8 mouse cellular contexts compared by ENCODE assay signal in genomic region chr10:81423476-81424245, GRCm38 (mm10). TPM values are rescaled to one million over a fixed set of nuclear protein-coding genes. Genes with fewer than 3 reads are reported as not detected.
A peak's percentile ranks its signal among the peaks of the same experiment; 100 is the strongest.
DNase-seq lines count a peak whose midpoint lies in the region; ATAC-seq and TF ChIP-seq lines count a peak whose summit lies in the region.

No protein-coding gene starts in this region.

- H3K36me3 ChIP-seq in MEL (ENCODE audit: control insufficient read depth in 1 of 2, insufficient read depth in 2 of 2, low read length in 2 of 2), result no peaks in the 10 kb centered on the region; a peak in 1 of 4 replicates
- H3K36me3 ChIP-seq in embryonic facial prominence, embryonic 15.5 days, result peaks cover 16% of the 10 kb centered on the region
- H3K36me3 ChIP-seq in hindbrain, embryonic 12.5 days, result peaks cover 5% of the 10 kb centered on the region
- H3K36me3 ChIP-seq in limb, embryonic 10.5 days, result peaks cover 8% of the 10 kb centered on the region; the same call in 1 of the 2 replicates

- peak; percentile 3 to 21 for DNase-seq in left cerebral cortex, postnatal 36 days (ENCODE audit: low spot score in 2 of 2)
- DNase-seq in left cerebral cortex, adult 8-10 months (ENCODE audit: low spot score in 2 of 2), result no peak
- no peak for DNase-seq in MEL (ENCODE audit: low read depth, low spot score)
- DNase-seq in limb, embryonic 10.5 days (ENCODE audit: low spot score), result peak; percentile 29
- no peak for DNase-seq in spleen, postnatal 10 days (ENCODE audit: low spot score in 2 of 2)

- peaks cover 7% of the 10 kb centered on the region for H3K79me2 ChIP-seq in MEL (ENCODE audit: control insufficient read depth, insufficient read depth, low read length, poor library complexity)

- ATAC-seq in embryonic facial prominence, embryonic 15.5 days (ENCODE audit: insufficient number of reproducible peaks, low FRiP score, low TSS enrichment, low read depth), result no peak
- ATAC-seq in hindbrain, embryonic 12.5 days (ENCODE audit: low FRiP score), result no peak
- ATAC-seq in CD4-positive, CD25-positive, alpha-beta regulatory T cell, adult 4 months, result no peak

- no peak overlapping the region for H3K9ac ChIP-seq in MEL (ENCODE audit: control insufficient read depth, low read depth, low read length, poor library complexity, severe bottlenecking)
- H3K9ac ChIP-seq in embryonic facial prominence, embryonic 15.5 days, result no peak overlapping the region
- 0 out of 2 replicates have a peak overlapping the region, but pooled peaks have one; percentile 36 for H3K9ac ChIP-seq in hindbrain, embryonic 12.5 days

- no peak overlapping the region for H3K4me3 ChIP-seq in MEL (ENCODE audit: control insufficient read depth in 1 of 2, insufficient read depth in 1 of 2, low read depth in 2 of 2, low read length in 2 of 2)
- H3K4me3 ChIP-seq in embryonic facial prominence, embryonic 15.5 days (replicated peaks), result peak overlapping the region; percentile 75
- no peak overlapping the region for H3K4me3 ChIP-seq in hindbrain, embryonic 12.5 days
- 0 out of 2 replicates have a peak overlapping the region, but pooled peaks have one; percentile 19 for H3K4me3 ChIP-seq in limb, embryonic 10.5 days

- no peak for TF ChIP-seq POLR2A in MEL (IDR thresholded peaks at IDR 0.05; ENCODE audit: control insufficient read depth in 1 of 2, insufficient read depth in 1 of 2, low read depth in 1 of 2, low read length in 2 of 2, poor library complexity in 1 of 2)

- H3K27ac ChIP-seq in MEL (ENCODE audit: control insufficient read depth, low read depth, low read length), result no peak overlapping the region
- H3K27ac ChIP-seq in embryonic facial prominence, embryonic 15.5 days (replicated peaks), result peak overlapping the region; percentile 82; the same call in 1 of the 2 replicates
- no peak overlapping the region for H3K27ac ChIP-seq in hindbrain, embryonic 12.5 days
- H3K27ac ChIP-seq in limb, embryonic 10.5 days, result peak overlapping the region; percentile 33

- peak overlapping the region; percentile 75 for H3K4me2 ChIP-seq in embryonic facial prominence, embryonic 15.5 days (replicated peaks)
- peak overlapping the region; percentile 21; the same call in 1 of the 2 replicates for H3K4me2 ChIP-seq in hindbrain, embryonic 12.5 days (replicated peaks)

- intact Hi-C loops in left cerebral cortex, postnatal 36 days (cut with DNase I), result no loop called here

- WGBS in embryonic facial prominence, embryonic 15.5 days, result 69% methylated on average over 4 of the region's 4 CpGs
- 68% methylated on average over 4 of the region's 4 CpGs for WGBS in hindbrain, embryonic 12.5 days
- WGBS in limb, embryonic 10.5 days, result 59% methylated on average over 4 of the region's 4 CpGs

- H3K27me3 ChIP-seq in MEL (ENCODE audit: control insufficient read depth in 1 of 2, insufficient read depth in 2 of 2, low read length in 2 of 2), result no peaks in the 10 kb centered on the region
- H3K27me3 ChIP-seq in embryonic facial prominence, embryonic 15.5 days, result no peaks in the 10 kb centered on the region
- H3K27me3 ChIP-seq in hindbrain, embryonic 12.5 days, result peaks cover 64% of the 10 kb centered on the region
- peaks cover 84% of the 10 kb centered on the region for H3K27me3 ChIP-seq in limb, embryonic 10.5 days (ENCODE audit: low read depth, poor library complexity, severe bottlenecking)

- peaks cover 0 to 5% of the 10 kb centered on the region in 2 experiments; a peak in 1 of 4 replicates for H3K4me1 ChIP-seq in MEL (ENCODE audit: control insufficient read depth in 1 of 2, insufficient read depth in 2 of 2, low read length in 2 of 2)
- peaks cover 67% of the 10 kb centered on the region for H3K4me1 ChIP-seq in embryonic facial prominence, embryonic 15.5 days
- peaks cover 40% of the 10 kb centered on the region for H3K4me1 ChIP-seq in hindbrain, embryonic 12.5 days
- H3K4me1 ChIP-seq in limb, embryonic 10.5 days, result peaks cover 50% of the 10 kb centered on the region

- no peak for TF ChIP-seq RAD21 in MEL (IDR thresholded peaks at IDR 0.05; ENCODE audit: low read depth, low read length)

- no peaks in the 10 kb centered on the region for H3K9me3 ChIP-seq in MEL (replicated peaks; ENCODE audit: insufficient read depth, low read length)
- H3K9me3 ChIP-seq in embryonic facial prominence, embryonic 15.5 days (replicated peaks), result no peaks in the 10 kb centered on the region
- no peaks in the 10 kb centered on the region for H3K9me3 ChIP-seq in hindbrain, embryonic 12.5 days (replicated peaks)
- H3K9me3 ChIP-seq in limb, embryonic 10.5 days (replicated peaks), result no peaks in the 10 kb centered on the region

- TF ChIP-seq CTCF in MEL (IDR thresholded peaks at IDR 0.05 in 2 of 3, conservative IDR thresholded peaks at IDR 0.05 in 1 of 3; ENCODE audit: control insufficient read depth in 1 of 3, insufficient read depth in 1 of 3, low read depth in 2 of 3, low read length in 3 of 3, poor library complexity in 1 of 3, severe bottlenecking in 1 of 3), result no peak

- TF ChIP-seq EP300 in MEL (IDR thresholded peaks at IDR 0.05; ENCODE audit: low read depth in 1 of 2, low read length in 2 of 2), result no peak

TF ChIP-seq in MEL, 35 proteins besides CTCF, POLR2A, EP300 and RAD21:
- TF ChIP-seq ZKSCAN1 (IDR thresholded peaks at IDR 0.05; ENCODE audit: low read depth, low read length), result 0 out of 2 replicates have a peak, but pooled peaks have one; percentile 55
- TF ChIP-seq MAFK (IDR thresholded peaks at IDR 0.05; ENCODE audit: borderline replicate concordance, low read depth, low read length), result no peak

RNA-seq across cellular contexts. Expression of gene Smim24, which starts 30.8 kb away (rescaled TPM):
- total RNA-seq in left cerebral cortex, postnatal 36 days (2021), result under 1 TPM; 0.77 to 0.94 TPM
- total RNA-seq in left cerebral cortex, adult 8-10 months (2022), result 1 to 10 TPM in 2 of 4 experiments, under 1 TPM in 2; 0.50 to 1.6 (median 0.84) TPM
- 6.5 and 6.7 TPM in 2 replicates for total RNA-seq in MEL (2012; rRNA removed)
- 10 to 100 TPM in 1 of 2 experiments, not detected in 1; 29.5 TPM for polyA plus RNA-seq in MEL (2012; ENCODE audit: insufficient read depth in 1 of 2, insufficient read length in 2 of 2, low read depth in 1 of 2, low replicate concordance in 2 of 2, missing spikeins in 1 of 2)
- polyA plus RNA-seq in embryonic facial prominence, embryonic 15.5 days (2015; fragmentation: Nextera tagmentation; extraction: Ambion mirVana), result 5.0 and 8.3 TPM in 2 replicates
- 1.9 and 2.7 TPM in 2 replicates for polyA plus RNA-seq in hindbrain, embryonic 12.5 days (2016; fragmentation: Nextera tagmentation; extraction: Ambion mirVana)
- polyA plus RNA-seq in limb, embryonic 10.5 days (2016; fragmentation: Nextera tagmentation; extraction: Ambion mirVana), result 1.9 and 2.9 TPM in 2 replicates
- 10 to 100 TPM in 1 of 2 experiments, 1 to 10 TPM in 1; 9.0 to 10.8 TPM for polyA plus RNA-seq in CD4-positive, CD25-positive, alpha-beta regulatory T cell, adult 4 months (2017; shearing (Covaris generic))

RNA-seq across cellular contexts. Expression of gene Nfic, which starts 31.8 kb away (rescaled TPM):
- total RNA-seq in left cerebral cortex, postnatal 36 days (2021), result 10 to 100 TPM; 87.9 to 96.9 TPM
- total RNA-seq in left cerebral cortex, adult 8-10 months (2022), result 10 to 100 TPM; 83.3 to 98.1 (median 85.4) TPM
- 2.0 and 3.6 TPM in 2 replicates for total RNA-seq in MEL (2012; rRNA removed)
- polyA plus RNA-seq in MEL (2012; ENCODE audit: insufficient read depth in 1 of 2, insufficient read length in 2 of 2, low read depth in 1 of 2, low replicate concordance in 2 of 2, missing spikeins in 1 of 2), result 1 to 10 TPM in 1 of 2 experiments, not detected in 1; 9.7 TPM
- polyA plus RNA-seq in embryonic facial prominence, embryonic 15.5 days (2015; fragmentation: Nextera tagmentation; extraction: Ambion mirVana), result 138 and 139 TPM in 2 replicates
- polyA plus RNA-seq in hindbrain, embryonic 12.5 days (2016; fragmentation: Nextera tagmentation; extraction: Ambion mirVana), result 30.9 and 31.5 TPM in 2 replicates
- polyA plus RNA-seq in limb, embryonic 10.5 days (2016; fragmentation: Nextera tagmentation; extraction: Ambion mirVana), result 9.3 and 19.8 TPM in 2 replicates
- 10 to 100 TPM; 14.2 to 19.2 TPM for polyA plus RNA-seq in CD4-positive, CD25-positive, alpha-beta regulatory T cell, adult 4 months (2017; shearing (Covaris generic))

RNA-seq across cellular contexts. Expression of gene Gm48552, which starts 34.9 kb away (rescaled TPM):
- 1 to 10 TPM; 1.9 to 4.9 TPM for total RNA-seq in left cerebral cortex, postnatal 36 days (2021)
- 1 to 10 TPM; 2.5 to 3.3 (median 2.6) TPM for total RNA-seq in left cerebral cortex, adult 8-10 months (2022)
- total RNA-seq in MEL (2012; rRNA removed), result 0.49 and 0.89 TPM in 2 replicates
- polyA plus RNA-seq in MEL (2012; ENCODE audit: insufficient read depth in 1 of 2, insufficient read length in 2 of 2, low read depth in 1 of 2, low replicate concordance in 2 of 2, missing spikeins in 1 of 2), result 1 to 10 TPM in 1 of 2 experiments, not detected in 1; 1.2 TPM
- polyA plus RNA-seq in embryonic facial prominence, embryonic 15.5 days (2015; fragmentation: Nextera tagmentation; extraction: Ambion mirVana), result 1.6 and 2.9 TPM in 2 replicates
- polyA plus RNA-seq in hindbrain, embryonic 12.5 days (2016; fragmentation: Nextera tagmentation; extraction: Ambion mirVana), result 1.1 and 2.4 TPM in 2 replicates
- 1.4 and 1.5 TPM in 2 replicates for polyA plus RNA-seq in limb, embryonic 10.5 days (2016; fragmentation: Nextera tagmentation; extraction: Ambion mirVana)
- polyA plus RNA-seq in CD4-positive, CD25-positive, alpha-beta regulatory T cell, adult 4 months (2017; shearing (Covaris generic)), result 1 to 10 TPM in 1 of 2 experiments, under 1 TPM in 1; 0.71 to 2.3 TPM

RNA-seq across cellular contexts. Expression of gene Gm48551, which starts 39.4 kb away (rescaled TPM):
- 1 to 10 TPM; 2.5 to 4.3 TPM for total RNA-seq in left cerebral cortex, postnatal 36 days (2021)
- total RNA-seq in left cerebral cortex, adult 8-10 months (2022), result 1 to 10 TPM; 2.0 to 5.2 (median 4.0) TPM
- total RNA-seq in MEL (2012; rRNA removed), result 0.46 and 0.62 TPM in 2 replicates
- polyA plus RNA-seq in MEL (2012; ENCODE audit: insufficient read depth in 1 of 2, insufficient read length in 2 of 2, low read depth in 1 of 2, low replicate concordance in 2 of 2, missing spikeins in 1 of 2), result 1 to 10 TPM in 1 of 2 experiments, not detected in 1; 2.6 TPM
- polyA plus RNA-seq in embryonic facial prominence, embryonic 15.5 days (2015; fragmentation: Nextera tagmentation; extraction: Ambion mirVana), result 3.1 and 3.2 TPM in 2 replicates
- polyA plus RNA-seq in hindbrain, embryonic 12.5 days (2016; fragmentation: Nextera tagmentation; extraction: Ambion mirVana), result 5.7 and 5.9 TPM in 2 replicates
- 3.8 and 4.2 TPM in 2 replicates for polyA plus RNA-seq in limb, embryonic 10.5 days (2016; fragmentation: Nextera tagmentation; extraction: Ambion mirVana)
- polyA plus RNA-seq in CD4-positive, CD25-positive, alpha-beta regulatory T cell, adult 4 months (2017; shearing (Covaris generic)), result 1 to 10 TPM; 2.2 to 3.7 TPM

RNA-seq across cellular contexts. Expression of gene Dohh, which starts 39.4 kb away (rescaled TPM):
- total RNA-seq in left cerebral cortex, postnatal 36 days (2021), result 100 to 1,000 TPM in 1 of 2 experiments, 10 to 100 TPM in 1; 80.0 to 103 TPM
- 10 to 100 TPM; 81.4 to 89.7 (median 85.5) TPM for total RNA-seq in left cerebral cortex, adult 8-10 months (2022)
- total RNA-seq in MEL (2012; rRNA removed), result 153 and 157 TPM in 2 replicates
- 100 to 1,000 TPM in 1 of 2 experiments, not detected in 1; 145 TPM for polyA plus RNA-seq in MEL (2012; ENCODE audit: insufficient read depth in 1 of 2, insufficient read length in 2 of 2, low read depth in 1 of 2, low replicate concordance in 2 of 2, missing spikeins in 1 of 2)
- 83.1 and 85.2 TPM in 2 replicates for polyA plus RNA-seq in embryonic facial prominence, embryonic 15.5 days (2015; fragmentation: Nextera tagmentation; extraction: Ambion mirVana)
- polyA plus RNA-seq in hindbrain, embryonic 12.5 days (2016; fragmentation: Nextera tagmentation; extraction: Ambion mirVana), result 62.7 and 67.5 TPM in 2 replicates
- polyA plus RNA-seq in limb, embryonic 10.5 days (2016; fragmentation: Nextera tagmentation; extraction: Ambion mirVana), result 101 and 115 TPM in 2 replicates
- polyA plus RNA-seq in CD4-positive, CD25-positive, alpha-beta regulatory T cell, adult 4 months (2017; shearing (Covaris generic)), result 10 to 100 TPM in 1 of 2 experiments, 1 to 10 TPM in 1; 9.4 to 13.9 TPM

Comparison
In these comparisons a context has a peak if more than half of its experiments do, and no peak if none do; other contexts are left out.
1. DNase-seq: peak in left cerebral cortex, postnatal 36 days (2 of 2) and limb, embryonic 10.5 days (single experiment); none in left cerebral cortex, adult 8-10 months (0 of 2), MEL (single experiment) and spleen, postnatal 10 days (0 of 2).
2. H3K27ac ChIP-seq: peak in embryonic facial prominence, embryonic 15.5 days (single experiment) and limb, embryonic 10.5 days (single experiment); none in MEL (single experiment) and hindbrain, embryonic 12.5 days (single experiment).
3. H3K4me3 ChIP-seq: peak in embryonic facial prominence, embryonic 15.5 days (single experiment) and limb, embryonic 10.5 days (single experiment); none in MEL (0 of 2) and hindbrain, embryonic 12.5 days (single experiment).